Mouse (Mus musculus): ENCODE results near the gene Ddb2.
A peak's percentile ranks its signal among the peaks of the same experiment; 100 is the strongest.
"Not testable (repeated sequence)": the region's sequence is repeated elsewhere in the genome, so short reads cannot be mapped to it uniquely, and the experiment has no call there.

The Ddb2 gene

DNA sequence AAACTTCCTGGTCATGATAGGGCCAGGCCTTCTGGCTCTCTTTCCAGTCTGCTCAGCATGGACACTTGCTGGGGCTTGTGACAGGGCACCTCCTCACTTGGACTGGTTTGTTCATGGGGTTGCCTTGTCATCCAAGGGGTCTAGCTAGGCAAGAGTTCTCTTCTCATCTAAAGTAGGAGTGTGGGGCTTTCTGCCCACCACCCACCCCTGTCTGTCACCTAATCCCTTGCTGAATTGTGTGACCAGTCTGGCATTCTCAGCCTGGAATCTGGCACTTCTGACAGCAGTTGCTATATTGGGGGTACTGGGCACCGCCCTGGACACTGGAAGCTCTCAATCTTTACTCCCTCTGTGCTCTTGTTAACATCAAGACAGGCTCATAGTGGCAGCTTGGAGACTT is 22.7 kb upstream of the Ddb2 start:
- no peak for DNase-seq (ENCODE audit: low read depth, low spot score)
- Histone ChIP-seq H3K27me3 (ENCODE audit: control insufficient read depth, insufficient read depth, low read length, poor library complexity, severe bottlenecking) (no peaks in the 10 kb centered on the region; the same call in 1 of the 2 replicates), H3K36me3 (ENCODE audit: control insufficient read depth, insufficient read depth, low read length, poor library complexity, severe bottlenecking) (no peaks in the 10 kb centered on the region)

DNA sequence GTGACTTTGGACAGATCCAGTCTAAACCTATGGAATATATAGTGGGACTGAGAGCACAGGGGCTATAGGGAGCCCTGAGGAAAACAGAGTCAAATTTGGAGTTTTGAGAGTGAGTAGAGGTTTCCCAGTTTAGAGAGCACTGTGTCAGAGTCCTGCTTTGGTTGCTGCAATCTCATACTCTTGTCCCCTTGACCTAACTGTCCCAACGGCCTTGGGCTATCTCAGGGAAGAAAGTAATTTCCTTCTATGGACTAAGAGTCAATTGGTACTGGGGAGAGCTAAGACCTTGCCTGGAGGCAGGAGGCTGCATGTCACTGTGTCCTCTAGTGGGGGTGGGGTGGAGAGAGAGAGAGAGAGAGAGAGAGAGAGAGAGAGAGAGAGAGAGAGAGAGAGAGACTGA is 22.0 kb upstream of the Ddb2 start:
- DNase-seq (ENCODE audit: low read depth, low spot score), result no peak
- Histone ChIP-seq H3K36me3 (ENCODE audit: control insufficient read depth, insufficient read depth, low read length, poor library complexity, severe bottlenecking) (no peaks in the 10 kb centered on the region), H3K27me3 (ENCODE audit: control insufficient read depth, insufficient read depth, low read length, poor library complexity, severe bottlenecking) (no peaks in the 10 kb centered on the region; the same call in 1 of the 2 replicates)

GRCm38 (mm10) chr2:91258054-91258453 is 21.3 kb upstream of the Ddb2 start:
- H3K36me3 ChIP-seq (ENCODE audit: control insufficient read depth, insufficient read depth, low read length, poor library complexity, severe bottlenecking), result no peaks in the 10 kb centered on the region
- no peaks in the 10 kb centered on the region; the same call in 1 of the 2 replicates for H3K27me3 ChIP-seq (ENCODE audit: control insufficient read depth, insufficient read depth, low read length, poor library complexity, severe bottlenecking)
- DNase-seq (ENCODE audit: low read depth, low spot score), result no peak

DNA sequence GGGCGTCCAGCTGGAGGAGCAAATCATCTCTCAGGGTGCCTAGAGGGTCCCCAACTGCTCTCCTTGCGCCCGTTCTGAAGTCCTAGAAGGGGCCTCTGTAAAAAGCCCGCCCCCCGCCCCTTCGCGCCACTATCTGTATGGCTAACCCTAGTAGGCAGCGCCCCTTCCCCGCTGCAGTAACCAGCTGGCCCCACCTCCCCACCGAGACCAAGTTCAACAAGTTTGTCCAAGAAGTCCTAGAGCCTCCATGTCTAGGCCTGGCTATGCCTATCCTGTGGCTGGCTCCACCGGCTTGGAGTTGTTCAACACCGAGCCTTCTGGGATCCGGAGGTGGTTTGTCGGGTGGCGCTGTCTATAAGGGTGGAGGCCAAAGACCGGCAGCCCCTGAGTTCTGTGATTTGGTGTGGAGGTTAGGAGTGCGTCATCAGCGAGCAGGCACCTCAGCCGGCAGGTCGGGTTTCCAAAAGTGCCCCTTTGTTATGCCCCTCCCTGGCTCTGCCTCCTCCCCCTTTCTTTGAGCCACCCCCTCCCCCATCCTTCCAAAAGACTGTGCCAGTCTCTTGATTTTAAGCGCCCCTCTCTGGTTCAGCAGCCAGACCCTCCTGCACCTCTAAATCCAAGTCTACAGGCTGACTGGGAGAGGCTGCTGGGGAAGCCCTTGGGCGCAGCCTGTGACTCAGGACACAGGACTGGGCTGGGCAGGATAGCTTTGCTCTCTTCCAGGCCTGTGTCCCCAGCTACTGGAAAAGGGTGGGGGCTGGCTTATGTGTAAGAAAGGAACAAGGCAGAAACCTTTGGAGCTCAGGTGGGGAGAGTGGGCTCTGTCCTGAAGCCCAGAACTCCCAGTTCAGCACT is 20.6 kb upstream of the Ddb2 start:
- H3K27me3 ChIP-seq (ENCODE audit: control insufficient read depth, insufficient read depth, low read length, poor library complexity, severe bottlenecking), result no peaks in the 10 kb centered on the region; the same call in 1 of the 2 replicates
- DNase-seq (ENCODE audit: low read depth, low spot score), result no peak
- H3K36me3 ChIP-seq (ENCODE audit: control insufficient read depth, insufficient read depth, low read length, poor library complexity, severe bottlenecking), result no peaks in the 10 kb centered on the region

DNA sequence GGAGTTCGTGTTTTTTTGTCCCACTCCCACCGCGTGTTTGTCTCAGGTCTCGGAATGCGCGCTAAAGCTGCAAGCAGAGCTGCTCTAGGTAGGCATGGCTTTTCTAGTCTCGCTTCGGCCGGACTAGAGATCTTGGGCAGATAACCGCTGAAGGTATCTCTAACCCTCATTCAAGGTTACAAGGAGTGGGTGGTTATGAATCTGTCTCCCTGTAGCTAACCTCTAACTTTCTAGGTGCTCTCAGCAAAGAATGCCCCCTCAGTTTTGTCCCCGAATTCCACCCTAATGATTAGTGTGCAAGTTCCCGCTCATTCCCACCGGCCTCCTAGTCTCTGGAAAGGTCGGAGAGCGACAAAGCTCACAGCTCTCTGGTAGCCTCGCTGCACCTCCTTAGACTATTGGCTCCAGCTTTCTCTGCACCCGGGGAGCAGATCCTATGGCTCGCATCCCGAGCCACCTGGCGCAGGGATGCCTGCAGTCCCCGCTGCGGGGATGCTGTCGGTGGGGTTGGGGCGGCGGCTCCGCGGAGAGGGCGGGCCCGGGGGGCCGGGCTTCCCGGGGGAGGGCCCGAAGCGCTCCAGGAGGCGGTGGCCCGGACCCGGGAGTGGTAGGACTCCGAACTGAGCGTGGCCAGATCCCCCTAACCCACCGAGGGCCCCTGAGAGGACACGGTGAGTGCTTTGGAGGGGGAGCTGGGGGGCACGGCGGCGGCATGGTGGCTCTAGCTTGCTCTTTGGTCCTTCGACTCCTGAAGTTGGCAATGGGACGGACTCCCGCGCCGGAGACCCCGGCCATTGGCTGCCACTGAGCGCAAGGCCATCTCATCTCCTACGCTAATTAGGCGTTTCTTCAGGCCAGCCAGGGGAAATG is 19.7 kb upstream of the Ddb2 start:
- Histone ChIP-seq H3K36me3 (ENCODE audit: control insufficient read depth, insufficient read depth, low read length, poor library complexity, severe bottlenecking) (no peaks in the 10 kb centered on the region), H3K27me3 (ENCODE audit: control insufficient read depth, insufficient read depth, low read length, poor library complexity, severe bottlenecking) (no peaks in the 10 kb centered on the region; the same call in 1 of the 2 replicates)
- DNase-seq (ENCODE audit: low read depth, low spot score), result no peak

- DNase-seq (ENCODE audit: low read depth, low spot score), result no peak
- Histone ChIP-seq H3K36me3 (ENCODE audit: control insufficient read depth, insufficient read depth, low read length, poor library complexity, severe bottlenecking) (no peaks in the 10 kb centered on the region), H3K27me3 (ENCODE audit: control insufficient read depth, insufficient read depth, low read length, poor library complexity, severe bottlenecking) (no peaks in the 10 kb centered on the region; the same call in 1 of the 2 replicates)
Measured at GRCm38 (mm10) chr2:91255661-91256150, 18.9 kb upstream of the Ddb2 start, which contains the start of gene Pacsin3. TSS of gene Pacsin3 (plus strand) at chr2:91255954.

GRCm38 (mm10) chr2:91254725-91255380 is 18.1 kb upstream of the Ddb2 start:
- Histone ChIP-seq H3K36me3 (ENCODE audit: control insufficient read depth, insufficient read depth, low read length, poor library complexity, severe bottlenecking) (no peaks in the 10 kb centered on the region), H3K27me3 (ENCODE audit: control insufficient read depth, insufficient read depth, low read length, poor library complexity, severe bottlenecking) (no peaks in the 10 kb centered on the region; the same call in 1 of the 2 replicates)
- no peak for DNase-seq (ENCODE audit: low read depth, low spot score)

GRCm38 (mm10) chr2:91252512-91252911 is 15.7 kb upstream of the Ddb2 start:
- Histone ChIP-seq H3K27me3 (ENCODE audit: control insufficient read depth, insufficient read depth, low read length, poor library complexity, severe bottlenecking) (no peaks in the 10 kb centered on the region; the same call in 1 of the 2 replicates), H3K36me3 (ENCODE audit: control insufficient read depth, insufficient read depth, low read length, poor library complexity, severe bottlenecking) (no peaks in the 10 kb centered on the region)
- no peak for DNase-seq (ENCODE audit: low read depth, low spot score)

GRCm38 (mm10) chr2:91252001-91252400 is 15.2 kb upstream of the Ddb2 start:
- H3K36me3 ChIP-seq (ENCODE audit: control insufficient read depth, insufficient read depth, low read length, poor library complexity, severe bottlenecking), result no peaks in the 10 kb centered on the region
- DNase-seq (ENCODE audit: low read depth, low spot score), result no peak
- no peaks in the 10 kb centered on the region; the same call in 1 of the 2 replicates for H3K27me3 ChIP-seq (ENCODE audit: control insufficient read depth, insufficient read depth, low read length, poor library complexity, severe bottlenecking)

GRCm38 (mm10) chr2:91248366-91248765 is 11.6 kb upstream of the Ddb2 start:
- no peak for DNase-seq (ENCODE audit: low read depth, low spot score)
- H3K36me3 ChIP-seq (ENCODE audit: control insufficient read depth, insufficient read depth, low read length, poor library complexity, severe bottlenecking), result no peaks in the 10 kb centered on the region
- no peaks in the 10 kb centered on the region for H3K27me3 ChIP-seq (ENCODE audit: control insufficient read depth, insufficient read depth, low read length, poor library complexity, severe bottlenecking)

DNA sequence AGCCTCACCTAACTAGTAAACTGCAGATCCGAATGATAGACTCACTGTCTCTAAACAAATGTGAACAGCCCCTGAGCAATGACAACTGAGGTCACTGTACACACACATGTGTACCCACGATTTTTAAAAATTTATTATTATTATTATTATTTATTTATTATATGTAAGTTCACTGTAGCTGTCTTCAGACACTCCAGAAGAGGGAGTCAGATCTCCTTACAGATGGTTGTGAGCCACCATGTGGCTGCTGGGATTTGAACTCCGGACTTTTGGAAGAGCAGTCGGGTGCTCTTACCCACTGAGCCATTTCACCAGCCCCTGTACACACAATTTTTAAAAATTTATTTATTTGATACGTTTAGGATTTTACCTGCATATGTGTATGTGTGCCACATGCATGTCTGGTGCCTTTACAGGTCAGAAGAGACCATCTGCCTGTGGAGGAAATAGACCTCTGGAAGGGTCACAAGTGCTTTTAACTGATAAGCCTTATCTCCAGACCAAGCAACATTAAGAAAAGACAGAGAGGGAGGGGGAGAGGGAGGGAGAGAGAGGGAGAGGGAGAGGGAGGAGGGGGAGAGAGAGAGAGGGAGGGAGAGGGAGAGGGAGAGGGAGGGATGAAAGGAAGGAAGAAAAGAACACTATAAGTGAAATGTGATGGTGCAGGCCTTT is 7.9 kb upstream of the Ddb2 start:
- no peak for DNase-seq (ENCODE audit: low read depth, low spot score)
- Histone ChIP-seq H3K36me3 (ENCODE audit: control insufficient read depth, insufficient read depth, low read length, poor library complexity, severe bottlenecking) (no peaks in the 10 kb centered on the region), H3K27me3 (ENCODE audit: control insufficient read depth, insufficient read depth, low read length, poor library complexity, severe bottlenecking) (no peaks in the 10 kb centered on the region)

DNA sequence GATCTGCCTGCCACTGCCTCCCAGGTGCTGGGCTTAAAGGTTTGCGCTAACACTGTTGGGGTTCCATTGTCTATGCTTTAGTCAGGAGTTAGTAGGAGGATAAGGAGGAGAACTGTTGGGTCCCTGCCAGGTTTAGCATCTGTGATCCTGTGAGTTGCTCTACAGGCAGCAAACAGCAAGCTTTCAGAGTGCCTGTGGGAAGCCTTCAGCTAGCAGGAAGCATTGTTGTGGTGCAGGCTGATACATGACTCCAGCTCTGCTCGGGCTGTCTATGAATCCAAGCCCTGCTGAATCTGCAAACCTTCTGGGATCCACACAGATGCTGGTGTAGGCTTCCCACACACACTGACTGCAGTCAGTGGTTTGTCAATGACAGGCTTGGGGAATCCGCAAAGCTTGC is 6.6 kb upstream of the Ddb2 start:
- no peak for DNase-seq (ENCODE audit: low read depth, low spot score)
- no peaks in the 10 kb centered on the region for H3K36me3 ChIP-seq (ENCODE audit: control insufficient read depth, insufficient read depth, low read length, poor library complexity, severe bottlenecking)
- H3K27me3 ChIP-seq (ENCODE audit: control insufficient read depth, insufficient read depth, low read length, poor library complexity, severe bottlenecking), result no peaks in the 10 kb centered on the region

GRCm38 (mm10) chr2:91242547-91242946 is 5.8 kb upstream of the Ddb2 start:
- no peaks in the 10 kb centered on the region for H3K27me3 ChIP-seq (ENCODE audit: control insufficient read depth, insufficient read depth, low read length, poor library complexity, severe bottlenecking)
- no peaks in the 10 kb centered on the region for H3K36me3 ChIP-seq (ENCODE audit: control insufficient read depth, insufficient read depth, low read length, poor library complexity, severe bottlenecking)
- DNase-seq (ENCODE audit: low read depth, low spot score), result no peak

GRCm38 (mm10) chr2:91237511-91238080 is 814 bp upstream of the Ddb2 start:
- H3K36me3 ChIP-seq (ENCODE audit: control insufficient read depth, insufficient read depth, low read length, poor library complexity, severe bottlenecking); H3K27me3 ChIP-seq (ENCODE audit: control insufficient read depth, insufficient read depth, low read length, poor library complexity, severe bottlenecking): not testable (repeated sequence)
- peak; percentile 50 for DNase-seq (ENCODE audit: low read depth, low spot score)
